ENCODE assay signal across 7 mouse cellular contexts in the genomic region with DNA sequence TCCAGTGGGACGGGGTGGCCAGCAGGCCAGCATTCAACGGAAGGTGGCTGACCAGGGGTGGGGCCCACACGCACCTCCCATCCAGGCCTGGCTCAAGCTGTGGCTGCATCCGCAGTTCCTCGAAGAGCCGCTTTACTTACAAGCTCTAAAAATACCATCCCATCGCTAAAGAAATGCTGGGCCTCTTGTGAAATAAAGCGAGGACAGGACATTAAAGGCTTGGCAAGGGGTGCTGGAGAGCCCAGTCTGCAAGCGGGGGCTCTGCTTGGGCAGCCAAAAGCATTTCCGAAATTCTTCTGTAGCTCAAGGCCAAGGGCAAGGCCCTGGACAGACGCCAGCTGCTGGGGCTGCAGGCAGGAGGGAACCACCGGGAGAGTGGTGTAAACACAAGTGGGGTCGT. TPM values are rescaled to one million over a fixed set of nuclear protein-coding genes. Genes with fewer than 3 reads are reported as not detected.
DNase-seq lines count a peak whose midpoint lies in the region; ATAC-seq lines count a peak whose summit lies in the region.

No protein-coding gene starts in this region.

- H3K4me2 ChIP-seq in embryonic facial prominence, embryonic 13.5 days = no peak overlapping the region
- H3K4me2 ChIP-seq in heart, embryonic 15.5 days = peak overlapping the region; percentile 44
- peak overlapping the region; percentile 5; the same call in 1 of the 2 replicates for H3K4me2 ChIP-seq in neural tube, embryonic 15.5 days

- H3K4me3 ChIP-seq in embryonic facial prominence, embryonic 13.5 days = no peak overlapping the region
- H3K4me3 ChIP-seq in heart, embryonic 15.5 days = no peak overlapping the region
- no peak overlapping the region for H3K4me3 ChIP-seq in neural tube, embryonic 15.5 days (replicated peaks)

- H3K4me1 ChIP-seq in embryonic facial prominence, embryonic 13.5 days = peaks cover 31% of the 10 kb centered on the region
- H3K4me1 ChIP-seq in heart, embryonic 15.5 days (replicated peaks) = peaks cover 57% of the 10 kb centered on the region
- H3K4me1 ChIP-seq in neural tube, embryonic 15.5 days = peaks cover 17% of the 10 kb centered on the region

- ATAC-seq in embryonic facial prominence, embryonic 13.5 days (ENCODE audit: insufficient number of reproducible peaks, insufficient read depth, low FRiP score, low TSS enrichment, low read depth) = no peak
- ATAC-seq in heart, embryonic 15.5 days (replicated peaks; ENCODE audit: insufficient number of reproducible peaks, insufficient read depth, low FRiP score, low read depth) = peak; percentile 75
- no peak for ATAC-seq in neural tube, embryonic 15.5 days (ENCODE audit: low FRiP score)

- peak overlapping the region; percentile 80 for H3K27ac ChIP-seq in embryonic facial prominence, embryonic 13.5 days
- peak overlapping the region; percentile 94 for H3K27ac ChIP-seq in heart, embryonic 15.5 days
- H3K27ac ChIP-seq in neural tube, embryonic 15.5 days (replicated peaks) = peak overlapping the region; percentile 66

- no peak overlapping the region for H3K9ac ChIP-seq in embryonic facial prominence, embryonic 13.5 days
- H3K9ac ChIP-seq in heart, embryonic 15.5 days = no peak overlapping the region
- no peak overlapping the region for H3K9ac ChIP-seq in neural tube, embryonic 15.5 days (replicated peaks)

- peak; percentile 77 to 82 for DNase-seq in right cerebral cortex, postnatal 10 days (ENCODE audit: low spot score in 2 of 2)
- no peak for DNase-seq in right cerebral cortex, postnatal 25 days
- peak; percentile 83 to 88 for DNase-seq in kidney, postnatal 25 days
- no peak for DNase-seq in thymus, postnatal 36 days

- no peaks in the 10 kb centered on the region for H3K9me3 ChIP-seq in embryonic facial prominence, embryonic 13.5 days
- no peaks in the 10 kb centered on the region for H3K9me3 ChIP-seq in heart, embryonic 15.5 days (replicated peaks)
- H3K9me3 ChIP-seq in neural tube, embryonic 15.5 days (replicated peaks) = no peaks in the 10 kb centered on the region

- 64% methylated on average over 13 of the region's 13 CpGs for WGBS in embryonic facial prominence, embryonic 13.5 days
- WGBS in heart, embryonic 15.5 days = 8% methylated on average over 13 of the region's 13 CpGs
- WGBS in neural tube, embryonic 15.5 days = 55% methylated on average over 13 of the region's 13 CpGs

- H3K36me3 ChIP-seq in embryonic facial prominence, embryonic 13.5 days = no peaks in the 10 kb centered on the region
- H3K36me3 ChIP-seq in heart, embryonic 15.5 days = no peaks in the 10 kb centered on the region
- H3K36me3 ChIP-seq in neural tube, embryonic 15.5 days = no peaks in the 10 kb centered on the region

- H3K27me3 ChIP-seq in embryonic facial prominence, embryonic 13.5 days = no peaks in the 10 kb centered on the region
- H3K27me3 ChIP-seq in heart, embryonic 15.5 days = no peaks in the 10 kb centered on the region
- H3K27me3 ChIP-seq in neural tube, embryonic 15.5 days (replicated peaks) = no peaks in the 10 kb centered on the region

RNA-seq across cellular contexts. Expression of gene Kazn, which starts 59.7 kb away (rescaled TPM):
- polyA plus RNA-seq in embryonic facial prominence, embryonic 13.5 days (2015; fragmentation: Nextera tagmentation; extraction: Ambion mirVana) = 13.2 and 13.4 TPM in 2 replicates
- polyA plus RNA-seq in heart, embryonic 15.5 days (2015; fragmentation: Nextera tagmentation; extraction: Ambion mirVana) = 4.3 and 7.9 TPM in 2 replicates
- 25.4 and 25.5 TPM in 2 replicates for polyA plus RNA-seq in neural tube, embryonic 15.5 days (2015; fragmentation: Nextera tagmentation; extraction: Ambion mirVana)

Comparison
In these comparisons a context has a peak if more than half of its experiments do, and no peak if none do; other contexts are left out.
1. DNase-seq: peak in right cerebral cortex, postnatal 10 days (2 of 2) and kidney, postnatal 25 days (2 of 2); none in right cerebral cortex, postnatal 25 days (single experiment) and thymus, postnatal 36 days (0 of 2).
2. Peak in every context shown above with its lines, with median percentiles within 50 percentile points of each other: H3K27ac ChIP-seq.